ENCODE assay signal across 7 mouse cellular contexts in the genomic region with DNA sequence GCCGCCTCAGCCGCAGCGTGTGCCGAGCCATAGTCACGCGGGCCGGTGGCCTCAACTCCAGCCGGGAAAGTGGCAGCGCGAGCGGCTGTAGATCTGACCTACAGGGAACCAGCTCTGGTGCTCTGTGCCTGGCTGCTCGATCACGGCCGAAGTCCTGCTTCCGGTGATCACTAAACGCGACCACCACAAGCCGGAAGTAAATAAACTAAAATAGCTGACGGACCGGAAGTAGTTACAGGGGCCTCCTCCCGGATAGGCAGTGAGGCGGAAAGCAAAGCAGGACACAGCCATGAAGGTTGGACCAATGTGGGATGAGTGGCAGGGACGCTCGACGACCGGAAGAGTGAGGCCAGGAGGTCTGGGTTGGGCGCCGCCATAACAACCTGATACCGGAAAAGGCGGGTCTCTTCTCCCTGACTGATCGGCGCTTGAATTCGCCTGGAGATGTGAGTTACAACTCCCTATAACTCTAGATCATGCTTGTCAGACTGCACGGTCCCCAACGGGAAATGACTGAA. TPM values are rescaled to one million over a fixed set of nuclear protein-coding genes. Genes with fewer than 3 reads are reported as not detected.
DNase-seq lines count a peak whose midpoint lies in the region; ATAC-seq lines count a peak whose summit lies in the region.

A gene (plus strand): TSS at position 289 of the 518 bp plus-strand sequence.

- H3K36me3 ChIP-seq in intestine, embryonic 16.5 days (ENCODE audit: control insufficient read depth, insufficient read depth, low read length) = peaks cover 31% of the 10 kb centered on the region
- H3K36me3 ChIP-seq in midbrain, embryonic 11.5 days (ENCODE audit: control insufficient read depth, insufficient read depth, low read length) = peaks cover 22% of the 10 kb centered on the region

- H3K4me3 ChIP-seq in intestine, embryonic 16.5 days (ENCODE audit: low read length) = peak within 1 kb of the TSS; percentile 78
- peak within 1 kb of the TSS; percentile 50 for H3K4me3 ChIP-seq in midbrain, embryonic 11.5 days (ENCODE audit: low read depth, low read length)

- ATAC-seq in intestine, embryonic 16.5 days = peak; percentile 100
- ATAC-seq in midbrain, embryonic 11.5 days (ENCODE audit: low FRiP score) = peak; percentile 100

- under 1% methylated on average over 35 of the region's 35 CpGs for WGBS in intestine, embryonic 16.5 days
- WGBS in midbrain, embryonic 11.5 days = under 1% methylated on average over 35 of the region's 35 CpGs

- peak within 1 kb of the TSS; percentile 81 for H3K4me2 ChIP-seq in intestine, embryonic 16.5 days (ENCODE audit: low read depth, low read length)
- peak within 1 kb of the TSS; percentile 85 for H3K4me2 ChIP-seq in midbrain, embryonic 11.5 days

- intact Hi-C loops in left cerebral cortex, postnatal 36 days (cut with DNase I) = loop anchor here (1.0 kb wide), 1 partner anchor 28 kb away; no protein-coding TSS in a partner anchor

- H3K27me3 ChIP-seq in intestine, embryonic 16.5 days (replicated peaks; ENCODE audit: control insufficient read depth, insufficient read depth, low read length) = no peaks in the 10 kb centered on the region
- H3K27me3 ChIP-seq in midbrain, embryonic 11.5 days (ENCODE audit: control insufficient read depth, insufficient read depth, low read length) = no peaks in the 10 kb centered on the region

- peak within 1 kb of the TSS; percentile 88 for H3K9ac ChIP-seq in intestine, embryonic 16.5 days (ENCODE audit: low read depth, low read length)
- peak within 1 kb of the TSS; percentile 70 for H3K9ac ChIP-seq in midbrain, embryonic 11.5 days (ENCODE audit: low read length)

- peak; percentile 96 for DNase-seq in adrenal gland, adult 8-10 months
- DNase-seq in embryo, embryonic 9.5 days (ENCODE audit: extremely low spot score) = peak; percentile 94
- DNase-seq in gastrocnemius, postnatal 4 days (ENCODE audit: low spot score in 2 of 2) = peak; percentile 68 to 87
- DNase-seq in left cerebral cortex, postnatal 36 days (ENCODE audit: low spot score in 2 of 2) = peak; percentile 93 to 94
- peak; percentile 97 for DNase-seq in midbrain, embryonic 11.5 days (ENCODE audit: low spot score, missing footprints)
- peak; percentile 96 for DNase-seq in skeletal muscle tissue, adult 2 months (ENCODE audit: low read depth, low spot score)

- peaks cover 12% of the 10 kb centered on the region for H3K4me1 ChIP-seq in intestine, embryonic 16.5 days (ENCODE audit: control insufficient read depth, insufficient read depth, low read length)
- peaks cover 6% of the 10 kb centered on the region for H3K4me1 ChIP-seq in midbrain, embryonic 11.5 days (ENCODE audit: control insufficient read depth, insufficient read depth, low read length)

- H3K9me3 ChIP-seq in intestine, embryonic 16.5 days (ENCODE audit: control insufficient read depth, low read length) = peaks cover 4% of the 10 kb centered on the region; the same call in 1 of the 2 replicates
- H3K9me3 ChIP-seq in midbrain, embryonic 11.5 days (ENCODE audit: control insufficient read depth, low read length) = peaks cover 7% of the 10 kb centered on the region; the same call in 1 of the 2 replicates

- H3K27ac ChIP-seq in intestine, embryonic 16.5 days (ENCODE audit: low read length) = peak within 1 kb of the TSS; percentile 96
- peak within 1 kb of the TSS; percentile 53; the same call in 1 of the 2 replicates for H3K27ac ChIP-seq in midbrain, embryonic 11.5 days (ENCODE audit: low read depth, low read length)

RNA-seq across cellular contexts. Expression of the gene that starts here (rescaled TPM):
- total RNA-seq in adrenal gland, adult 8-10 months (2022) = 10 to 100 TPM; 23.5 to 27.8 (median 24.9) TPM
- total RNA-seq in gastrocnemius, postnatal 4 days (2021) = 10 to 100 TPM; 13.5 to 15.2 TPM
- polyA plus RNA-seq in intestine, embryonic 16.5 days (2015; fragmentation: Nextera tagmentation; extraction: Ambion mirVana) = 23.8 and 26.9 TPM in 2 replicates
- total RNA-seq in left cerebral cortex, postnatal 36 days (2021) = 10 to 100 TPM in 1 of 2 experiments, 1 to 10 TPM in 1; 9.6 to 10.9 TPM
- 26.2 and 27.2 TPM in 2 replicates for polyA plus RNA-seq in midbrain, embryonic 11.5 days (2014; fragmentation: Nextera tagmentation; extraction: Ambion mirVana)

Comparison
In these comparisons a context has a peak if more than half of its experiments do, and no peak if none do; other contexts are left out.
1. Peak in every context shown above with its lines: DNase-seq, ATAC-seq, H3K4me3 ChIP-seq and H3K27ac ChIP-seq.